Mouse (Mus musculus) layer of hippocampus, adult 18-20 months (tissue): ENCODE results near the gene Tulp2. TPM values are rescaled to one million over a fixed set of nuclear protein-coding genes. Genes with fewer than 3 reads are reported as not detected.
A peak's percentile ranks its signal among the peaks of the same experiment; 100 is the strongest.

Experiments used
- DNase-seq, 2 experiments: peaks; one replicate each; pipeline ENCODE4 v3.0.0; 2022; ENCODE audit warnings: low spot score in 2 of 2
- long read RNA-seq: library from polyadenylated mRNA; stranded (forward); transcript quantifications from one replicate; pipeline ENCODE4 v2.0.0, GENCODE M21; 2021
- total RNA-seq, 2 experiments: library from RNA; stranded (reverse); gene quantifications; 2 replicates each; pipeline ENCODE4 v1.2.3; 2021

Gene Tulp2
- under 1 TPM in 1 of 2 experiments, not detected in 1; 0.20 TPM for total RNA-seq
- long read RNA-seq: 0 reads

- peak in 1 of 2 experiments; percentile 85 for DNase-seq
Observed at GRCm38 (mm10) chr7:45481374-45481927, at the start of gene Tulp2. TSS of gene Tulp2 (plus strand) at chr7:45481877.

GRCm38 (mm10) chr7:45433835-45434202 lies 47.9 kb upstream of the Tulp2 start:
- DNase-seq: no peak

- DNase-seq: peak; percentile 100
Observed at GRCm38 (mm10) chr7:45434203-45435015, 47.3 kb upstream of the Tulp2 start, which contains the start of gene Gys1. TSS of gene Gys1 (plus strand) at chr7:45434844.

GRCm38 (mm10) chr7:45435038-45435437 lies 46.6 kb upstream of the Tulp2 start:
- DNase-seq: no peak

GRCm38 (mm10) chr7:45436444-45436843 lies 45.2 kb upstream of the Tulp2 start:
- no peak for DNase-seq

- no peak for DNase-seq
Observed at GRCm38 (mm10) chr7:45437046-45437445, 44.6 kb upstream of the Tulp2 start.

DNA sequence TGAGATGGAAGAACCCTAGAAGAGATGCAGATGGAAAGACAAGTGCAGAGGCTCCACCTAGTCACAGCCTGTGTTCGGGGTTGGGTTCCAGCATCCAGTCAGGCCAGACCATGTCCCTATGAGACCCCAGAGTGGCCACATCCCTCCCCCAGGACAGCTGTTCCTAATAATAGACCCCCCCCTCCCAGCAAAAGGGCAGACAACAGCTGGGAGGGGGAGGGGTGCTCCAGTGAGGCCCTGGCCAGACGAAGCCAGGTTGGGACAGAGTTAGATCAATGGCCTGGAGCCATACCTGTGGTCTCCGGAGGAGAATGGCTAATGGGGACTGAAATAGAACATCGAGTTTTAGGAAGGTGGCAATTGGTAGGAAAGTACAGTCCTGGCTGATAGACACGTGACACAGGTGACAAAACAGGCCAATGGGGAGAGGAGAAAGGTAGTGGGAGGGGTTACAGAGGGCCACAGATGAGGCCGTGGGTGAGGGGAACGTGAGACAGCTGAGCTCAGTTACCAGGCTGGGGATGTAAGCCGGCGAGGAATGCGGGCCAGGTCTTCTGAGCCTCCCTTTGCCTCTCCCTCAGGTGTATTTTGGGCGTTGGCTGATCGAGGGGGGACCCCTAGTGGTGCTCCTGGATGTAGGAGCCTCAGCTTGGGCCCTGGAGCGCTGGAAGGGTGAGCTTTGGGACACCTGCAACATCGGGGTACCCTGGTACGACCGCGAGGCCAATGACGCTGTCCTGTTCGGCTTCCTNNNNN lies 44.0 kb upstream of the Tulp2 start, which contains the start of gene Ruvbl2:
Ruvbl2 (minus strand) TSS at position 576 of the 756 bp plus-strand sequence.
- no peak for DNase-seq

GRCm38 (mm10) chr7:45443526-45444420 lies 37.9 kb upstream of the Tulp2 start:
- no peak for DNase-seq

- DNase-seq: no peak
Observed at GRCm38 (mm10) chr7:45446589-45446988, 35.1 kb upstream of the Tulp2 start.

GRCm38 (mm10) chr7:45447325-45447990 lies 34.2 kb upstream of the Tulp2 start:
- DNase-seq: no peak

DNA sequence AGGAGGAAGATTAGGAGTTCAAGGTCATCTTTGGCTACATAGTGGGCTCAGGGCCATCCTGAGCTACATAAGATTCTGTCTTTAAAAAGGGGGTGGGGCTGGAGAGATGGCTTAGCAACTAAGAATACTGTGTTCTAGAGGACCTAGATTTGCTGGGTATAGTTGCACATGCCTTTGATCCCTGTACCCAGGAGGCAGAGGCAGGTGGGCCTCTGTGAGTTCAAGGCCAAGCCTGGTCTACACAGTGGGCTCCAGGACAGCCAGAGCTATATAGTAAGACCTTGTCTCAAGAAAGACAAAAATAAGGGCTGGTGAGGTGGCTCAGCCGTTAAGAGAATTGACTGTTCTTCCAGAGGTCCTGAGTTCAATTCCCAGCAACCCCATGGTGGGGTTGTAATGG lies 31.7 kb upstream of the Tulp2 start:
- no peak for DNase-seq

- DNase-seq: peak; percentile 83 to 92
Observed at GRCm38 (mm10) chr7:45451344-45451982, 30.2 kb upstream of the Tulp2 start.

- no peak for DNase-seq
Observed at GRCm38 (mm10) chr7:45454971-45455370, 26.7 kb upstream of the Tulp2 start.

GRCm38 (mm10) chr7:45455932-45456696 lies 25.6 kb upstream of the Tulp2 start:
- no peak for DNase-seq

- no peak for DNase-seq
Observed at GRCm38 (mm10) chr7:45456721-45457203, 24.9 kb upstream of the Tulp2 start.

DNA sequence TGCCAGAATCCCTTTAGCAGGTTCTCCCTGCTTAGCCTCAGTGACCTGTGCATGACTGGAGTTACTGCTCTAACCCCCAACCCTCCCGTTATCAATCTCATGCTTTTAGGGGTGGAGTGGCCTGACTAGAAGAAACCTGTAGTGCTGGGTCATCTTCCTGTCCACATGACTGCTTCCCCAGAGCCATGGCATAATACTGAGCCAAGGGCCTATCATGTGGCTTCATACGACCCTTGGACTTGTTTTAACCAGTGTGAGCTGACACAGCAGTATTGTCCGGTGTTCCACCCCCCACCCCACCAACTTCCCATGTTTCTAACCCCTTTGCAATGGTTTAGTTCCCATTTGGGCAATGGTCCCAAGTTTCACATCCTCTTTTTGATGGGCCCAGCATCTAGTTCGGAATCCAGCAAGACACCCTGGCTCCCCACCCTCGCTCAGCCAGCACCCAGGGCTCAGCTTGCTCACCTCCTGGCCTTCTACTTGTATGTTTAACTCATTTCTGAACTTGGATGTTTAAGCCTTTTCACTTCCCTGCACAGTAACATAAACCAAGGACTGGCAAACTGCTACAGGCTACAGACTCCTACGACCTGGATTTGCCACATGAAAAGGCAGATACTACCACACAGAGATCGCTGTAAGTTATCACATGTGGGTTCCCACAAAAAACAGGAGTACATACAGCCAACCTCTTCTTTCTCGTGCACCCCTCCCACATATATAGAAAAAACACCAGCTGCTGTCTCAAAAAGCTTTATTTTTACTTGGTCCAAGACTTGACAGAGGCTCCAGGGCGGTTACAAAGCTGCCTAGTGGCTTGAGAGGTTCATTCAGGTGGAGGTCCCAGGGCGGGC lies 24.2 kb upstream of the Tulp2 start:
- no peak for DNase-seq

DNA sequence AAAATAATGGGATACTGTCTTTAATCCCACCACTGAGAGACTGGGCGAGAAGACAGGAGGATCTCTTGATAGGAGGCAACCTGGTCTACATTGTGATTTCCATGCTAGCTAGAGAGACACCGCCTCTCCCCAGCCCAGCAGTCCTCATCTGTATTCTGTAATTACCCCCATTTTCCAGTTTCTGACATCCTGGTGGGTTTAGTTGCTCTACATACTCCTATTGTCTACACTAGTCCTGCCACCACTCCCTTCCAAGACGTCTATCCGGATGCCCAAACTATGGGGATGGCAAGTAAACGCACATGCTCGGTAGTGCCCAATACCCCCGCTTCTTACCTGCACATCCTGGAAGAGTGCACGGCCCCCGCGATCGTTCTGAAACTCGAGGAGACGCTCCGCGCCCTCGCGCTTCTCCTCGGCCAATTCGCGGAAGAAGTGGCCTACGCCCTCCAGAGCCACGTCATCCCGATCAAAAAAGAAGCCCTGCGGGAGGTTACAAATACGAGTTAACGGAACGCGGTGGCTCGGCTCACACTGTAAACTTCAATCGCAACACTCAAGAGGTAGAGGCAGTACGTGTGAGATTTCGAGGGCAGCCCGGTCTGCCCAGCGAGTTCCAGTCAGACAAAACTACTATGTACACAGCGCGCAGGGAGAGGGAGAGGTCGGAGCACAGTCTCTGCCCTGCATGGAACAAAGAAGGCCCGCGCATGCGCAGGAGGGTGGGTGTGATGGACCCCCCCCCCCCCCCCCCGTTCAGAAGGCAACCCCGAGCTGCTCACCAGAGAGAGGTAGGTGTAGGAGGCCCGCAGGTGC lies 22.7 kb upstream of the Tulp2 start:
- DNase-seq: peak in 1 of 2 experiments; percentile 80
